Mouse (Mus musculus) layer of hippocampus, postnatal 36 days (tissue): ENCODE data around the gene Gm6309. TPM values are rescaled to one million over a fixed set of nuclear protein-coding genes. Genes with fewer than 3 reads are reported as not detected.
"Not testable (repeated sequence)": the region's sequence is repeated elsewhere in the genome, so short reads cannot be mapped to it uniquely, and the experiment has no call there.

Experiments
- DNase-seq, 2 experiments: peaks; one replicate each; pipeline ENCODE4 v3.0.0; 2022
- total RNA-seq, 2 experiments: library from RNA; stranded (reverse); gene quantifications; 2 replicates each; pipeline ENCODE4 v1.2.3; 2021

Gene Gm6309
- not detected for total RNA-seq

GRCm38 (mm10) chr5:146170621-146171020 lies at the start of gene Gm6309:
Gene Gm6309, minus strand, starts transcription at chr5:146170721.
- not testable (repeated sequence) for DNase-seq

GRCm38 (mm10) chr5:146205537-146205936 lies 35.0 kb upstream of the Gm6309 start:
- no peak for DNase-seq

- no peak for DNase-seq
Observed at GRCm38 (mm10) chr5:146203921-146204320, 33.4 kb upstream of the Gm6309 start.

- no peak for DNase-seq
Observed at GRCm38 (mm10) chr5:146200580-146200979, 30.1 kb upstream of the Gm6309 start.

- no peak for DNase-seq
Observed at GRCm38 (mm10) chr5:146199540-146199939, 29.0 kb upstream of the Gm6309 start.

GRCm38 (mm10) chr5:146199073-146199472 lies 28.6 kb upstream of the Gm6309 start:
- DNase-seq, result no peak

- no peak for DNase-seq
Observed at GRCm38 (mm10) chr5:146193360-146193759, 22.8 kb upstream of the Gm6309 start.

- no peak for DNase-seq
Observed at GRCm38 (mm10) chr5:146190501-146191269, 20.2 kb upstream of the Gm6309 start.

- no peak for DNase-seq
Observed at GRCm38 (mm10) chr5:146190093-146190492, 19.6 kb upstream of the Gm6309 start.

- no peak for DNase-seq
Observed at GRCm38 (mm10) chr5:146188712-146189111, 18.2 kb upstream of the Gm6309 start.

- DNase-seq, result no peak
Observed at GRCm38 (mm10) chr5:146188144-146188543, 17.6 kb upstream of the Gm6309 start.

- peak; percentile 32 to 55 for DNase-seq
Observed at GRCm38 (mm10) chr5:146187441-146187840, 16.9 kb upstream of the Gm6309 start.

- not testable (repeated sequence) for DNase-seq
Observed at GRCm38 (mm10) chr5:146185204-146185603, 14.7 kb upstream of the Gm6309 start, which contains the start of gene 1700001J03Rik. Gene 1700001J03Rik, minus strand, starts transcription at chr5:146185304.

GRCm38 (mm10) chr5:146172744-146173143 lies 2.2 kb upstream of the Gm6309 start:
- peak in 1 of 2 experiments; percentile 9 for DNase-seq

GRCm38 (mm10) chr5:146160439-146160838 lies 10.1 kb downstream of the Gm6309 start, which contains the start of gene Gm5565:
Gene Gm5565, minus strand, starts transcription at chr5:146160539.
- DNase-seq, result not testable (repeated sequence)

GRCm38 (mm10) chr5:146158326-146158725 lies 12.2 kb downstream of the Gm6309 start:
- DNase-seq, result not testable (repeated sequence)

- no peak for DNase-seq
Observed at GRCm38 (mm10) chr5:146150454-146150853, 20.1 kb downstream of the Gm6309 start.

GRCm38 (mm10) chr5:146147903-146148302 lies 22.6 kb downstream of the Gm6309 start:
- no peak for DNase-seq

Other genes with a start within 250 kb of the Gm6309 start
- not detected for gene Cyp3a25, start 161.1 kb downstream of the Gm6309 start, total RNA-seq
- not detected for gene Cyp3a59, start 91.5 kb downstream of the Gm6309 start, total RNA-seq
- gene Gm5565, start 10.2 kb downstream of the Gm6309 start, total RNA-seq, result not detected
- gene 1700001J03Rik, start 14.6 kb upstream of the Gm6309 start, total RNA-seq, result 1 to 10 TPM; 1.2 to 2.3 TPM
- 10 to 100 TPM; 70.8 to 71.5 TPM for gene Rnf6, start 50.8 kb upstream of the Gm6309 start, total RNA-seq
- gene Cdk8, start 60.5 kb upstream of the Gm6309 start, total RNA-seq, result 10 to 100 TPM; 42.7 to 50.6 TPM
- 100 to 1,000 TPM; 104 to 106 TPM for gene Wasf3, start 214.3 kb upstream of the Gm6309 start, total RNA-seq